Mouse (Mus musculus) liver, adult 2 months (tissue): ENCODE data around the gene Pbld2. TPM values are rescaled to one million over a fixed set of nuclear protein-coding genes. Genes with fewer than 3 reads are reported as not detected.

Experiments
- DNase-seq: peaks from one replicate; pipeline ENCODE4 v3.0.0-alpha.2; 2011; ENCODE audit warnings: low read depth, low spot score; ENCODE audit errors: extremely low read depth
- H3K27ac ChIP-seq: fragments of 200-500 bp; replicated peaks from 2 replicates; pipeline ENCODE4 v1.5.1; 2012; ENCODE audit warnings: low read depth, mild to moderate bottlenecking, control low read depth, inconsistent platforms, low read length; ENCODE audit not compliant: insufficient read depth
- H3K27me3 ChIP-seq: fragments of 200-500 bp; 2 replicates; pipeline ENCODE4 v1.6.1; 2012; ENCODE audit warnings: mild to moderate bottlenecking, moderate library complexity, low read length, inconsistent platforms; ENCODE audit not compliant: control insufficient read depth, insufficient read depth
- H3K36me3 ChIP-seq: fragments of 200-500 bp; 2 replicates; pipeline ENCODE4 v1.6.1; 2012; ENCODE audit warnings: low read length, inconsistent platforms; ENCODE audit not compliant: control insufficient read depth, insufficient read depth
- H3K4me1 ChIP-seq: fragments of 200-500 bp; 2 replicates; pipeline ENCODE4 v1.6.1; 2011; ENCODE audit warnings: low read length; ENCODE audit not compliant: control insufficient read depth, insufficient read depth
- H3K4me3 ChIP-seq: fragments of 200-500 bp; 2 replicates; pipeline ENCODE4 v1.5.1; 2011; ENCODE audit warnings: low read depth, mild to moderate bottlenecking, control low read depth, low read length, moderate library complexity; ENCODE audit not compliant: insufficient read depth
- H3K79me2 ChIP-seq: fragments of 200-500 bp; 2 replicates; pipeline ENCODE4 v1.6.1; 2012; ENCODE audit warnings: inconsistent platforms, mild to moderate bottlenecking, low read length, moderate library complexity; ENCODE audit not compliant: control insufficient read depth, insufficient read depth
- H3K9ac ChIP-seq: fragments of 200-500 bp; 2 replicates; pipeline ENCODE4 v1.6.1; 2012; ENCODE audit warnings: low read depth, mild to moderate bottlenecking, control low read depth, inconsistent platforms, low read length
- CTCF ChIP-seq: fragments of 200-500 bp; IDR thresholded peaks from 2 replicates; pipeline ENCODE4 v1.5.1; 2011; ENCODE audit warnings: low read depth, low read length, control low read depth
- POLR2A ChIP-seq: fragments of 200-500 bp; IDR thresholded peaks from 2 replicates; pipeline ENCODE4 v1.6.1; 2011; ENCODE audit warnings: low read length, control low read depth; ENCODE audit not compliant: insufficient read depth; ENCODE audit errors: extremely low read depth
- WGBS: fragments of 180-500 bp; shearing (Covaris S2); methylation state at CpG from one replicate; pipeline ENCODE4 v1.1.7; 2018; 5-methylcytosine and 5-hydroxymethylcytosine counted together
- polyA plus RNA-seq: library from polyadenylated mRNA; depleted of rRNA; stranded (reverse); fragments of >200 nt; gene quantifications from 2 replicates; pipeline ENCODE4 v1.2.3, GENCODE M21; 2012
- total RNA-seq: library from RNA; depleted of rRNA; stranded (reverse); fragments of >200 nt; gene quantifications from 2 replicates; pipeline ENCODE4 v1.2.3, GENCODE M21; 2014

Gene Pbld2
- total and polyA plus RNA-seq, 2 experiments = 106 to 115 TPM

- H3K79me2 ChIP-seq = no peaks in the 10 kb centered on the region
- H3K27me3 ChIP-seq = no peaks in the 10 kb centered on the region
- DNase-seq = no peak
- H3K27ac ChIP-seq = no peak overlapping the region
- H3K36me3 ChIP-seq = peaks cover 42% of the 10 kb centered on the region
- H3K9ac ChIP-seq = no peak overlapping the region
- TF ChIP-seq CTCF (no peak), POLR2A (no peak)
- no peaks in the 10 kb centered on the region for H3K4me1 ChIP-seq
- WGBS = 61% methylated on average over 3 of the region's 3 CpGs
- H3K4me3 ChIP-seq = no peak overlapping the region
These were observed 15.9 kb upstream of the Pbld2 start for GRCm38 (mm10) chr10:63008193-63008592.

GRCm38 (mm10) chr10:63010268-63010667 lies 13.8 kb upstream of the Pbld2 start:
- Histone ChIP-seq H3K27me3 (no peaks in the 10 kb centered on the region), H3K79me2 (no peaks in the 10 kb centered on the region), H3K27ac (no peak overlapping the region), H3K9ac (no peak overlapping the region), H3K36me3 (peaks cover 49% of the 10 kb centered on the region), H3K4me3 (no peak overlapping the region), H3K4me1 (no peaks in the 10 kb centered on the region)
- DNase-seq = no peak
- 74% methylated on average over 4 of the region's 4 CpGs for WGBS
- TF ChIP-seq POLR2A = no peak
- TF ChIP-seq CTCF = no peak

GRCm38 (mm10) chr10:63011556-63011955 lies 12.6 kb upstream of the Pbld2 start:
- Histone ChIP-seq H3K4me3 (no peak overlapping the region), H3K9ac (no peak overlapping the region), H3K27ac (no peak overlapping the region), H3K27me3 (no peaks in the 10 kb centered on the region), H3K79me2 (no peaks in the 10 kb centered on the region), H3K36me3 (peaks cover 56% of the 10 kb centered on the region), H3K4me1 (no peaks in the 10 kb centered on the region)
- DNase-seq = no peak
- WGBS = 92% methylated on average over 6 of the region's 6 CpGs
- no peak for TF ChIP-seq POLR2A
- TF ChIP-seq CTCF = no peak

- Histone ChIP-seq H3K4me1 (no peaks in the 10 kb centered on the region), H3K79me2 (no peaks in the 10 kb centered on the region), H3K4me3 (no peak overlapping the region), H3K27ac (no peak overlapping the region), H3K36me3 (peaks cover 60% of the 10 kb centered on the region), H3K9ac (no peak overlapping the region), H3K27me3 (no peaks in the 10 kb centered on the region)
- TF ChIP-seq CTCF = no peak
- no peak for TF ChIP-seq POLR2A
- 83% methylated on average over 3 of the region's 3 CpGs for WGBS
- no peak for DNase-seq
These were observed 10.6 kb upstream of the Pbld2 start for GRCm38 (mm10) chr10:63013476-63013875.

- Histone ChIP-seq H3K9ac (no peak overlapping the region), H3K27ac (no peak overlapping the region), H3K4me1 (no peaks in the 10 kb centered on the region), H3K79me2 (peaks cover 3% of the 10 kb centered on the region; the same call in 1 of the 2 replicates), H3K36me3 (peaks cover 62% of the 10 kb centered on the region), H3K27me3 (no peaks in the 10 kb centered on the region), H3K4me3 (no peak overlapping the region)
- TF ChIP-seq POLR2A (no peak), CTCF (no peak)
- WGBS = 96% methylated on average over 9 of the region's 9 CpGs
- DNase-seq = no peak
These were observed 9.9 kb upstream of the Pbld2 start for GRCm38 (mm10) chr10:63014168-63014567.

- Histone ChIP-seq H3K27me3 (no peaks in the 10 kb centered on the region), H3K4me1 (peaks cover 7% of the 10 kb centered on the region)
These were observed 4.8 kb upstream of the Pbld2 start for GRCm38 (mm10) chr10:63019304-63019703.

More at GRCm38 (mm10) chr10:63019304-63019703, 4.8 kb upstream of the Pbld2 start:
- no peak for DNase-seq
- peaks cover 31% of the 10 kb centered on the region for H3K36me3 ChIP-seq
- H3K27ac ChIP-seq = no peak overlapping the region
- 92% methylated on average over 6 of the region's 6 CpGs for WGBS
- no peak overlapping the region for H3K4me3 ChIP-seq
- H3K79me2 ChIP-seq = peaks cover 15% of the 10 kb centered on the region; the same call in 1 of the 2 replicates
- TF ChIP-seq CTCF (no peak), POLR2A (no peak)
- H3K9ac ChIP-seq = no peak overlapping the region
